Mouse (Mus musculus) mouse trophoblast stem cell (cell line): ENCODE measurements around the gene Notch4.

ENCODE experiments used
- in situ Hi-C, 2 experiments: fragments of 300-500 bp; cut with MseI, MboI; formaldehyde crosslinking; loops; 2 replicates in 1 of 2; 3 replicates in 1 of 2; pipeline ENCODE4 v1.15.1; 2025

Gene Notch4

DNA sequence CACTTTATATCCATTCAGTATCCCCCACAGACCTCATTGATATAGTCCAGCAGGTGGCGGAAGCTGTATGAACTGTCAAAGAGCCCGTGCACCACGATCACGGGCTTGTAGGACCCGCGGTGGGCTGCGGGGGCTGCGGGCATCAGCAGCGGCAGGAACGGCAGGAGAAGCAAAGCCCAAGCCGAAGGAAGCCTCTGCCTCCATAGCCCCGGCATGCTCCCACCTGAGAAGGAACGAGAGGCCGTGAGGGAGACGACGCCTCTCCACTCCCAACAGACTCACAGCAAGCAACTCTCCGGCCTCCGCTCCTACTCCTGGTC lies 62.7 kb downstream of the Notch4 start:
- in situ Hi-C loops: no loop called here

DNA sequence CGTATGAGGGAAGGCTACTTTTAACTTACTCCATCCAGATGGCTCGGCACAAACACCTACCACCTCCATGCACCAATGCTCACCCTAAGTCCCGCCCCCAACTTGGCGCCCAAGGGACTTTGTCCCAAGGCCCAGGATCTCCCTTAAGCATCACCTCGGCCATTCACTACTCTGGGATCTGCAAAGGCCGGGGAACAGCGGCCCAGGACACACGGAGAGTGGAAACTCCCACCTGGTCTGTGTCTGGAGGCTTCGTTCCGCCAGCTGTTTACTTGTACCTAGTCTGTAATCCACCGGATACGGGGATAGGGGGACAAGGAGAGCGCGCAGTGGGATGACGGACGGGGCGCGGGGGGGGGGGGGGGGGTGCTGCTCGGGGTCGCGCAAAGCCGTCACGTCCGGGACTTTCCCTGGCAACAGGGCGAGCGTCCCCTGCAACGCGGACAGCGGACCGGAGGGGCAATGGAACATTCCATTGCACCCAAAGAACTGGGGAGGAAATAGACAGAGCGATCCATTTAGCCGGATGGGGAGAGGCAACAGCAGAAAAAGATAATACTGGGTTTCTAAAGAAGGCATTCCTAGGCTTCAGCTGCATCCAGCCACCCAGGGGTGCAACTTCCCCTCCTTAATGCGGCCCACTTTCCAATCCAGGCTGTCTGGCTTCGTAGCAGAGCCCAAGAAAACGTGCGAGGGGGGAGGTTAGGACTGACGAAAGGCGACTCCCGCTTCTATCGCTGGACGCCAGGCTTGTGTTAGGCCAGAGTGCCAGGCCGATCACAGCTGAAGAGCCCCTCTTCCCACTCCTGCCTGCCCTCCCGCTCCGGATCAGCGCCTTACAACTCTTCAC lies 63.2 kb downstream of the Notch4 start:
- in situ Hi-C loops: no loop called here

DNA sequence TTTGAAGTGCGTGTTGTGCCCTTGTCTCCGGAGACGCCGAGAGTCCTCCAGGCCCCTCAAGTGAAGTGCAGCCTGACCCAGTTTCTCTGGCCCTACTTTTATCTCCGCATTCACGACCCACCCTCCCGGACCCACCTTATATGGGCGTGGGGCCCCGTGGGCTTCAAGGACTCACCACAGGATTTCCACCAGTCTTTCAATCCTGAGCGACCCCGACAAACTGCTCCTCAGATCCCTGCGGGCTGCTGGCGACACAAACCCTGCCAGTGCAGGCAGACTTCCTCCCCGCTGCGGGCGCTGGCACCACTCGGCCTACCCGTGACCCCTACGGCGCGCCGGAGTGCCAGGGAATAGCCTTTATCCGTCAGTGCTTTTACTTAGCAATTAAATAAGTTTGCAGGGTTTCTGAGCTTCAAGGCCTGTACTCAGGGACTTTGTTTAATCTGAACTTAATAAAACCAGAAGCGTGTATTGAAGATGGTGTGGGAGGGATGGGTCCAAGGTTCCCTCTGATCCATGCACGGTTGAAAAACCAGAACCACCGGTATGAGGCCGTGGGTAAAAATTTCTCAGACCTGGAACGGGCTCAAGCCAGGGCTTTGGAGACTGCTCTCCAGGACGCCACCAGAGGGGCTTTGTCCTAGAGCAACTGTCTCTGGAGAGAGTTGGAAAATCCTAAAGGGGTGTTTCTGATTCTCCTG lies 64.0 kb downstream of the Notch4 start, which contains the start of gene Ppt2:
Ppt2 (minus strand) TSS at position 568 of the 701 bp plus-strand sequence.
- in situ Hi-C loops: no loop called here

DNA sequence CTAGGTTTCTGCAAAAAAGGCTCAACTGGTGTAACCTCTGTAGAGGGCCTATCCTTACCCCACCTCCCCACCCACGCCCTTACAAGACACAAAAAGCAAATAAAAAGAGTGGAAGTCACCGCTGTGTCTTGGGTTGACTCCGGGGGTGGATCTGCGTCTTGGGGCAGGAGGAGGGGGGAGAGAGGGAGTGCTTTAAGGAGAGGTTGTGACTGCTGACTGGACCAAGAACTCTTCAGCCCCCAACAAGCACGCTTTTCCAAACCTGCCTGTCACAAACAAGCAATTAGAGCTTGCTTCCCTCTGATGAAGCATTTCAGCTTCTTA lies 64.5 kb downstream of the Notch4 start:
- in situ Hi-C loops: no loop called here

DNA sequence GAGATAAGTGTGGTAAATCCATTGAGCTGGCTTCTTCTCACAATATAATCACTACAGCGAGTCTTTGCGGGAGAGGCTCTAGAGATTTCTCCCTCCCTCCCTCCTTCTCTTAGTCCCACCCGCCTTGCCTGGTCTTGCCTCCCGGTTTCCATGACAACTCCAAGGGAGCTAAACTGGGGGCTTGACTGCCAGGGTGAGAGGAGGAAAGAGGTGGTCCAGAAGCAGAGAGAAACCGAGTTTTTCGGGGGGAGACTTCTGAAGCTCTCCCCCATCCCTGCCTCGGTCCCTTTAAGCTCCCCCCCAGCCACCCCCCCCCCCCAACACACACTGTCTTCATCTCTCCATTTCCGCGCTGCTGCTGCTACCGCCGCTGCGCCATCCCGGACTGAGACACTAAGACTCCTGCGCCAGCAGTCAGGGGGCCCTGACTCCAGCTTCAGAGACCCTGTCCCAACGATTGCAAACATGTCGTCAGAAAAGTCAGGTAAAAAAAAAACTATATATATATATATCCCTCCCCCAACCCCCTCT lies 65.2 kb downstream of the Notch4 start, which contains the start of gene Prrt1:
Prrt1 (plus strand) TSS at position 313 of the 531 bp plus-strand sequence.
- in situ Hi-C loops: no loop called here

DNA sequence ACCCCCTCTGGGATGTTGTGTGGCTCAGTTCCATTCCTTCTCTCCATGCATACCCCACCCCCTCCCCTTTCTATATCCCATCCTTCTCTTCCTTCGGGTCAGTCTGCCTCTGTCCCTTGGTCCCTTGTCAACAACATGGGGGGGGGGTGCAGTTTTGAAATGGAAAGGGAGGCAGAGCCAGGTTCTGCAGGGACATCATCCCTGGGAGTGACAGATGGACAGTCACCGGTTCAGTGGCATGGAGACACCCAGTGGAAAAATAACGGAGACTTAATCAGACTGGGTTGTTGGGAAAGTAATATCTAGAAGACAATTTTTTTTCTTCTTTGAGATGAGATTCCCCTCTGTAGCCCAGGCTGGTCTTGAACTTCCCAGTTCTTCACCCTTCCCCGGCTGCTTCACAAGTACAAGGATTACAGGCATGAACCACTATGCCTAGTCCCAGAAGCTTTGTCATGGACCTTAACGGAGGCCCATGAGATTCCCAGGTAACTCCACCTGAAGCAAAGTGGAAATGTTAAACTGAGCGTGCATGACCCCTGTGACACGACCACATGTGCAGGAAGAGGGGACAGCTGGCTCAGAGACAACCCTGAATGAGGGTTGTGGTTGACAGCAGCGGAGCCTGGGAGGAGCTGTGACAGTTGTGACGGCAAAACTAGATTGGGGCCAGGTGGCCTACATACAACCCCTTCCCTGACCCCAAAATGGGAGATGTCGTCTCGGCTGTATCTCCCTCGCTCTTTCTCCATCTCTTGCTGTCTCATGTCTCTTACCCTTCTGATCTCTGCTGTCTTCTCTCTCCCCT lies 65.9 kb downstream of the Notch4 start:
- in situ Hi-C loops: no loop called here

DNA sequence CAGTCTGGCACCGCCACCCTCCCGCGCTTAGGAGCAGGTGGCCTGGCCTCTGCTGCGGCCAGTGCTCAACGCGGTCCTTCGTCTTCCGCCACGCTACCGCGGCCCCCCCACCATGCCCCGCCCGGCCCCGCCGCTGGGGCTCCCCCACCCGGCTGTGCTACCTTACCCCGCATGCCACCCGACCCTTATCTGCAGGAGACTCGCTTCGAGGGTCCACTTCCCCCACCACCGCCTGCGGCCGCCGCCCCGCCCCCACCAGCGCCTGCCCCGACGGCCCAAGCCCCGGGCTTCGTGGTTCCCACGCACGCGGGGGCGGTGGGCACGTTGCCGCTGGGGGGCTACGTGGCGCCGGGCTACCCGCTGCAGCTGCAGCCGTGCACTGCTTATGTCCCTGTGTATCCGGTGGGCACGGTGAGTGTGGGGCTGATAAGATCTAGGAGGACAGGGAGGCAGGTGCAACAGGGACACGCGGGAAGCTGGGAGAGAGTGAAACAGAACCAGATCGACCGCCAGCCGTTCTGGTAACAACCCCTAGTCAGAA lies 66.8 kb downstream of the Notch4 start:
- in situ Hi-C loops: no loop called here

DNA sequence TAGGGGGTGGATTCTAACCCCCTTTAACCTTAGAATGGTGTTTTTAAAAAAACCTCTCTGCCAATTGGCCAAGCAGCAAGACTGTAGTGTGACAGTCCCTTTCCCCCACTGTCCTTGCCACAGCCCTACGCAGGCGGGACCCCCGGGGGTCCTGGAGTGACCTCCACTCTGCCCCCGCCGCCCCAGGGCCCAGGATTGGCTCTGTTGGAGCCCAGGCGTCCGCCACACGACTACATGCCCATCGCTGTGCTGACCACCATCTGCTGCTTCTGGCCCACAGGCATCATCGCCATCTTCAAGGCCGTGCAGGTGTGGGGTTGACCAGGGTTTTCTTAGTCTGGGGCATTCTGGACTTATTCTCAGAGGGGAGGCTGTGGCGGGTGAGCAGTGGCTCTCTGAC lies 67.6 kb downstream of the Notch4 start:
- in situ Hi-C loops: no loop called here

DNA sequence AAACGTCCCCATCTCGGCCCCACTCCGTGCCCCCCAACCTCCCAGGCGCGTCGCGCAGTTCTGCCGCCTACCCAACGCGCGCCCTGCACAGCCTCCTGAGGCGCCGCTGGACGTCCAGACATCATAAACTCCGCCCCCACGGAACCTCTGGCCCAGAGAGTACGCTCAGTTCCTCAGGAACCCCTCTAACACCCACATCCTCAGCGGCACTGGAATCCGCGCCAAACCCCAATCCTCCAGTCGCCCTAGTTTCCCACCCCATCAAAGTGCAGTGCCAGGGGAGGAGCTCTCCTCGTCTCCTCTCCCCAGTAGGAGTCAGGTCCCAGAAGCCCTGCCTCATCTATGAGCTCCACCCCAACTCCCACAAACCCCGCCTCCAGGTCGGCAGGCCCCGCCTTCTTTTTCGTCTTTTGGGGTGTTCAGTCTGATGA lies 68.2 kb downstream of the Notch4 start:
- in situ Hi-C loops: no loop called here

DNA sequence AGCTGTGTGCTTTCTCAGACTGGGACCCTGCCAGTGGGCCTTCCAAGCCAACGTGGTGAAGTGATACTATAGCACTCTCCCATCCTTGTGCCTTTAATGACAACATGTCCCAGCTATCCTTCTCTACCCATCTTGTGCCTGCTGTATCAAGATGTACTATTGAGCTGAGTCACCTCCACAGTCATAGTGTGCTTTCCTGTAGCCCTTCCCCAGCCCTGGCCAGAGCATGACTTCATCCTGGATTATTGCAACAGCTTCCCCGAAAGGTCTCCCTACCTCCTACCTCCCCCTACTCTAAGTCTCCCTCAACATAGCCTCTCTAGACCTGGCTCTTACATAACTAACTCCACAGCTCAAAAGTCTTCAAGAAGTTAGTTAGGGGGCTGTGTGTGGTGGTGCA lies 71.6 kb downstream of the Notch4 start:
- in situ Hi-C loops: no loop called here

DNA sequence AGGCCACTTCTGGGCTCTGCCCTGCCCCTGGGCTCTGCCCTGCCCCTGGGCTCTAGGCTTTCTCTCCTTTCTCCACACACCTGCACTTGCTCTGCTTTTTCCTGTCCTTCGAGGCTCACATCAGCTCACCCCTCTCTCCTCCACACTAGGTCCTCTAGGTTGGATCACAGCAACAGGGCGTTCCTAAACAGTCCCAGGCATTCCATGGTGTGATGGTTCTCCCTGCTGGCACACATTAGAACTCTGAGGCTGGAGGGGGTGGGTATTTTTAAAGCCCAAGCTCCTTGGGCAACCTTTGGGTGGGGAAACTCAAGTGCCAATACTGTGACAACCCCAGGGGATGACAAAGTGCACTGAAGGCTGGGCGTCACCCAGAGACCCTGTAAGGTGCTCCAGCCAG lies 73.4 kb downstream of the Notch4 start:
- in situ Hi-C loops: no loop called here
